Comparison of ENCODE assay signal across 9 mouse cellular contexts in genomic region chr14:20970927-20971326, GRCm38 (mm10). TPM values are rescaled to one million over a fixed set of nuclear protein-coding genes. Genes with fewer than 3 reads are reported as not detected.
DNase-seq lines count a peak whose midpoint lies in the region; ATAC-seq and TF ChIP-seq lines count a peak whose summit lies in the region.
"Had no signal": no experiment of that assay in that cellular context is flagged by ENCODE, and none has a peak within 500 bp of the region (broad histone marks: within the 10 kb centered on the region; RNA-seq: fewer than 3 reads in every experiment).

No protein-coding gene starts in this region.

- H3K4me3 ChIP-seq in midbrain, embryonic 14.5 days (replicated peaks; ENCODE audit: low read depth, low read length), result no peak overlapping the region
- H3K4me3 ChIP-seq in midbrain, embryonic 10.5 days, result no peak overlapping the region
- no peak overlapping the region for H3K4me3 ChIP-seq in layer of hippocampus, adult 2 months
- H3K4me3 ChIP-seq: limb, embryonic 15.5 days had no signal

- no peaks in the 10 kb centered on the region for H3K36me3 ChIP-seq in midbrain, embryonic 14.5 days (ENCODE audit: control insufficient read depth, insufficient read depth, low read length)
- H3K36me3 ChIP-seq in midbrain, embryonic 10.5 days, result no peaks in the 10 kb centered on the region
- H3K36me3 ChIP-seq: limb, embryonic 15.5 days had no signal

- no peak for TF ChIP-seq CTCF in layer of hippocampus, adult 2 months (conservative IDR thresholded peaks at IDR 0.05)

- no peaks in the 10 kb centered on the region for H3K27me3 ChIP-seq in midbrain, embryonic 14.5 days (ENCODE audit: control insufficient read depth, insufficient read depth, low read length)
- H3K27me3 ChIP-seq in midbrain, embryonic 10.5 days (ENCODE audit: low read depth, poor library complexity, severe bottlenecking), result no peaks in the 10 kb centered on the region
- H3K27me3 ChIP-seq: limb, embryonic 15.5 days had no signal

- H3K27ac ChIP-seq in midbrain, embryonic 14.5 days (replicated peaks; ENCODE audit: low read depth, low read length), result no peak overlapping the region
- no peak overlapping the region for H3K27ac ChIP-seq in midbrain, embryonic 10.5 days (replicated peaks)
- peak overlapping the region; percentile 76 for H3K27ac ChIP-seq in layer of hippocampus, adult 2 months
- H3K27ac ChIP-seq: limb, embryonic 15.5 days had no signal

- no peak overlapping the region for H3K9ac ChIP-seq in midbrain, embryonic 14.5 days (replicated peaks; ENCODE audit: low read length)
- H3K9ac ChIP-seq: limb, embryonic 15.5 days had no signal

- H3K4me2 ChIP-seq in midbrain, embryonic 14.5 days (ENCODE audit: low read length), result no peak overlapping the region
- H3K4me2 ChIP-seq: limb, embryonic 15.5 days had no signal

- DNase-seq in midbrain, embryonic 14.5 days, result peak; percentile 14
- DNase-seq in midbrain, embryonic 10.5 days (ENCODE audit: low spot score), result no peak
- DNase-seq in cerebellum, postnatal 36 days, result peak; percentile 47 to 54
- DNase-seq in layer of hippocampus, adult 2 months (ENCODE audit: low spot score in 2 of 2), result peak; percentile 63 to 76
- peak; percentile 9 for DNase-seq in right cerebral cortex, postnatal 4 days
- DNase-seq in testis, postnatal 14 days (ENCODE audit: low spot score), result no peak

- no peaks in the 10 kb centered on the region; the same call in 1 of the 2 replicates for H3K4me1 ChIP-seq in midbrain, embryonic 14.5 days (ENCODE audit: control insufficient read depth, insufficient read depth, low read length)
- H3K4me1 ChIP-seq in midbrain, embryonic 10.5 days, result peaks cover 16% of the 10 kb centered on the region

- 82% methylated on average over 9 of the region's 9 CpGs for WGBS in midbrain, embryonic 14.5 days
- WGBS in midbrain, embryonic 10.5 days, result 88% methylated on average over 9 of the region's 9 CpGs

- no peaks in the 10 kb centered on the region for H3K9me3 ChIP-seq in midbrain, embryonic 14.5 days (ENCODE audit: control insufficient read depth, low read length)
- H3K9me3 ChIP-seq in midbrain, embryonic 10.5 days (replicated peaks), result no peaks in the 10 kb centered on the region
- H3K9me3 ChIP-seq: limb, embryonic 15.5 days had no signal

- no peak for ATAC-seq in midbrain, embryonic 14.5 days (ENCODE audit: low FRiP score, low TSS enrichment)
- no peak for ATAC-seq in megakaryocyte progenitor cell, adult 5-6 weeks (replicated peaks; ENCODE audit: poor library complexity)
- ATAC-seq: intestine, embryonic 16.5 days had no signal

RNA-seq across cellular contexts. Expression of gene Vcl, which starts 41.7 kb away (rescaled TPM):
- 6.5 and 14.3 TPM in 2 replicates for polyA plus RNA-seq in midbrain, embryonic 14.5 days (2014; fragmentation: Nextera tagmentation; extraction: Ambion mirVana)
- polyA plus RNA-seq in midbrain, embryonic 10.5 days (2016; fragmentation: Nextera tagmentation; extraction: Ambion mirVana), result 29.6 and 30.1 TPM in 2 replicates
- total RNA-seq in layer of hippocampus, adult 2 months (2021), result 10 to 100 TPM; 30.9 to 38.9 TPM
- 42.9 and 50.6 TPM in 2 replicates for total RNA-seq in megakaryocyte progenitor cell, adult 5-6 weeks (2015)
- 30.0 and 32.3 TPM in 2 replicates for total RNA-seq in megakaryocyte progenitor cell, adult 5-6 weeks (2017)

Comparison
In these comparisons a context has a peak if more than half of its experiments do, and no peak if none do; other contexts are left out.
1. DNase-seq: peak in midbrain, embryonic 14.5 days (single experiment), cerebellum, postnatal 36 days (2 of 2), layer of hippocampus, adult 2 months (2 of 2) and right cerebral cortex, postnatal 4 days (single experiment); none in midbrain, embryonic 10.5 days (single experiment) and testis, postnatal 14 days (single experiment).